Mouse (Mus musculus): Measurements from ENCODE around the gene Tmprss6. TPM values are rescaled to one million over a fixed set of nuclear protein-coding genes. Genes with fewer than 3 reads are reported as not detected.

The Tmprss6 gene
- polyA plus RNA-seq, 1 experiment from 2014 or later = 0.51 TPM

DNA sequence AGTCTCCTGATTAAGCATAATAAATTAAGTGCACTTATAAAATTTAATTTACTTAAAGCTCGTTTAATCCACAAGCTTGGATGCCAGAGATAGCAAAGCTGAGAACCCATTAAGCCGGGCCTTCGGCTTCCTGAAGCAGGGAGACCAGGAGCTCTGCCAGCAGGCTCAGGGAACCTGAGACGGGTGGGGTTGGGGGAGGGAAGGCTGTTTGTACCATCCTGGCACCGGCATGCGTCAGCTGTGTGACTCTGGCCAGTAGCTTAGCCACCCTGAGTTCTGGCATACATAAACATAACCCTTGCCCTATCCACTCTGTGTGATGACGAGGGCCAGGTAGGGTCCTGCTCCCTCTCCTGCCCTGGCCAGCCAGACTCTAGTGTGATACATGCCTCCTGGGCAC, 12.4 kb downstream of the Tmprss6 start:
- Histone ChIP-seq H3K27me3 (replicated peaks; ENCODE audit: control insufficient read depth, insufficient read depth, low read length) (no peaks in the 10 kb centered on the region), H3K27ac (ENCODE audit: low read depth, low read length) (no peak overlapping the region; the same call in 1 of the 2 replicates), H3K4me3 (ENCODE audit: low read length) (no peak overlapping the region), H3K9me3 (ENCODE audit: control insufficient read depth, low read length) (no peaks in the 10 kb centered on the region), H3K9ac (ENCODE audit: low read depth, low read length) (no peak overlapping the region), H3K4me1 (ENCODE audit: control insufficient read depth, insufficient read depth, low read depth, low read length) (no peaks in the 10 kb centered on the region; the same call in 1 of the 2 replicates), H3K36me3 (ENCODE audit: control insufficient read depth, insufficient read depth, low read length) (no peaks in the 10 kb centered on the region), H3K4me2 (ENCODE audit: low read length) (no peak overlapping the region)
- WGBS = 41% methylated on average over 6 of the region's 7 CpGs
- no peak for ATAC-seq

DNA sequence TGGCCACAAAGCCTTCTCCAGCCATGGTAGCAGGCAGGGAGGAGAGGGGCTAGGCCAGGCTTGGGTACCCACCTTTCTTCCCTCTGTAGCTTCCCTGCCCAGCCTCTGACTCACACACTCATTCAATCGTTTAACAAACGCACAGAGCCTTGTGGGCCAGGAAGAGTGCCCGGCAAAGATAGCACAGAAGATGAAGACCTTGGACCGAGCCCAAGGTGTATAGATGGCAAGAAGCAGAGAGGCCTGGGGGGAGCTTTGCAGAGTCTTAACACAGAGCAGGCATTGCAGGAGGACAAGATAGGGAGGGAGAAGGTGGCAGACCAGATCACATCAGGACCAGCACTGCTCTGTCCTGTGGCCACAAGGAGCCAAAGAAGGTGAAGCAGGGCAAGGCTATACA, 13.3 kb downstream of the Tmprss6 start:
- Histone ChIP-seq H3K4me1 (ENCODE audit: control insufficient read depth, insufficient read depth, low read depth, low read length) (no peaks in the 10 kb centered on the region; the same call in 1 of the 2 replicates), H3K36me3 (ENCODE audit: control insufficient read depth, insufficient read depth, low read length) (no peaks in the 10 kb centered on the region), H3K27ac (ENCODE audit: low read depth, low read length) (no peak overlapping the region), H3K9ac (ENCODE audit: low read depth, low read length) (no peak overlapping the region), H3K9me3 (ENCODE audit: control insufficient read depth, low read length) (no peaks in the 10 kb centered on the region), H3K27me3 (replicated peaks; ENCODE audit: control insufficient read depth, insufficient read depth, low read length) (no peaks in the 10 kb centered on the region), H3K4me2 (ENCODE audit: low read length) (no peak overlapping the region), H3K4me3 (ENCODE audit: low read length) (no peak overlapping the region)
- 67% methylated on average over 4 of the region's 4 CpGs for WGBS
- ATAC-seq = no peak

DNA sequence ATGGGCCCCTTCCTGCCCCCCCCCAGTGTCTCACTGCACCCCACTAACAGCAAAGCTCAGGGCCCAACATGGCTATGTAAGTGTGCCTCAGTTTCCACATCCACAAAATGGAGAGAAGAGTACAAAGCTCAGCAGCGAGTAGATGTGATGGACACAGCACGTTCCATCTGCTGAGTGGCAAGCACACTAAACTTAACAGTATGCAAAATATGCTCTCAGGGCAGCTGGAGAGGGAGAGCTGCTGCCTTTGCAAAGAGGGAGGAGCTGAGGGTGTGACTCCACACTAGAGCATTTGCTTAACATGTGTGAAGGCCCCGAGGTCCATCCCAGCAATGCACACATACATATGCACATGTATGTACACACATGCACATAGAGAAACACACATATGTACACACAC, 15.5 kb downstream of the Tmprss6 start:
- Histone ChIP-seq H3K36me3 (ENCODE audit: control insufficient read depth, insufficient read depth, low read length) (no peaks in the 10 kb centered on the region), H3K4me3 (ENCODE audit: low read length) (no peak overlapping the region), H3K9ac (ENCODE audit: low read depth, low read length) (no peak overlapping the region), H3K4me2 (ENCODE audit: low read length) (no peak overlapping the region), H3K27me3 (replicated peaks; ENCODE audit: control insufficient read depth, insufficient read depth, low read length) (no peaks in the 10 kb centered on the region), H3K9me3 (ENCODE audit: control insufficient read depth, low read length) (no peaks in the 10 kb centered on the region), H3K27ac (ENCODE audit: low read depth, low read length) (no peak overlapping the region), H3K4me1 (ENCODE audit: control insufficient read depth, insufficient read depth, low read depth, low read length) (peaks cover 2% of the 10 kb centered on the region)
- no peak for ATAC-seq
- WGBS = 81% methylated on average over 3 of the region's 3 CpGs

DNA sequence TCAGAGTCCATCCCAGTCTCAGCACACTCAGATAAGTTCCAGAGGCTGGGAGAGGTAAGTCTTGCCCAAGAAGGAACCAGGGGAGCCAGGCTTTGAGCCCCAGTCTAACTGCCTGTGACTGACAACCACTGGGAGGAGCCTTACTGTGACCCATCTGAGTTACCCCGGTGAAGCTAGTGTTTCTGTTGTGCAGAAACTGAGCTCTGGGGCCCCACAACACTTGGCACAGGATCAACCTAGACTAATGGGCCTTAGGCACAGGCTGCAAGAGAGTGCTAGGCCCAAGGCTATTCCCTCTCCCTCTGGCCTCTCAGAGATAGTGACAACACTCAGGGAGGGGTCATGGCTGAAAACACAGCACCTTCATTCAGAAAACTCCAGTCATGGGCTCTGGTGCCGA, 17.2 kb downstream of the Tmprss6 start:
- Histone ChIP-seq H3K36me3 (ENCODE audit: control insufficient read depth, insufficient read depth, low read length) (no peaks in the 10 kb centered on the region), H3K27ac (ENCODE audit: low read depth, low read length) (no peak overlapping the region), H3K4me1 (ENCODE audit: control insufficient read depth, insufficient read depth, low read depth, low read length) (peaks cover 4% of the 10 kb centered on the region), H3K4me2 (ENCODE audit: low read length) (no peak overlapping the region), H3K27me3 (replicated peaks; ENCODE audit: control insufficient read depth, insufficient read depth, low read length) (no peaks in the 10 kb centered on the region), H3K9ac (ENCODE audit: low read depth, low read length) (no peak overlapping the region), H3K4me3 (ENCODE audit: low read length) (no peak overlapping the region), H3K9me3 (ENCODE audit: control insufficient read depth, low read length) (no peaks in the 10 kb centered on the region)
- 68% methylated on average over 2 of the region's 2 CpGs for WGBS
- ATAC-seq = no peak

DNA sequence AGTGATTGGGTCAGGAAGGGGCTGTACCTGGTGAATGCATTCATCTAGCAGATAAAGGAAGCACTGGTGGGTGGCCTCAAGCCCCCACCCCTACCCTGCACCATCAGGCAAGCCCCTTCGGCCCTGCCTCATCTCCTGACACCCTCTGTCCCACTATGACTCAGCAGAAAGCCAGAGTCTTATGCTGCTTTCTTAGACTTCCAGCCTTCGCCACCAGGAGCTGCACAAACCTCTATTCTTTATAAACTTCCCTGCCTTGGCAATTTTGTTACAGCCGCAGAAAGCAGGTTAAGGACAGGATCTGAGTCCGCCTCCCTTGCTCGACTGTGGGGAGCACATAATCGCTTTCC, 18.0 kb downstream of the Tmprss6 start:
- no peak overlapping the region for H3K9ac ChIP-seq (ENCODE audit: low read depth, low read length)
- no peaks in the 10 kb centered on the region for H3K27me3 ChIP-seq (replicated peaks; ENCODE audit: control insufficient read depth, insufficient read depth, low read length)
- H3K9me3 ChIP-seq (ENCODE audit: control insufficient read depth, low read length) = no peaks in the 10 kb centered on the region
- peaks cover 4% of the 10 kb centered on the region for H3K4me1 ChIP-seq (ENCODE audit: control insufficient read depth, insufficient read depth, low read depth, low read length)
- H3K36me3 ChIP-seq (ENCODE audit: control insufficient read depth, insufficient read depth, low read length) = no peaks in the 10 kb centered on the region
- WGBS = 81% methylated on average over 6 of the region's 6 CpGs
- no peak for ATAC-seq
- no peak overlapping the region for H3K4me3 ChIP-seq (ENCODE audit: low read length)
- no peak overlapping the region for H3K27ac ChIP-seq (ENCODE audit: low read depth, low read length)
- no peak overlapping the region for H3K4me2 ChIP-seq (ENCODE audit: low read length)

DNA sequence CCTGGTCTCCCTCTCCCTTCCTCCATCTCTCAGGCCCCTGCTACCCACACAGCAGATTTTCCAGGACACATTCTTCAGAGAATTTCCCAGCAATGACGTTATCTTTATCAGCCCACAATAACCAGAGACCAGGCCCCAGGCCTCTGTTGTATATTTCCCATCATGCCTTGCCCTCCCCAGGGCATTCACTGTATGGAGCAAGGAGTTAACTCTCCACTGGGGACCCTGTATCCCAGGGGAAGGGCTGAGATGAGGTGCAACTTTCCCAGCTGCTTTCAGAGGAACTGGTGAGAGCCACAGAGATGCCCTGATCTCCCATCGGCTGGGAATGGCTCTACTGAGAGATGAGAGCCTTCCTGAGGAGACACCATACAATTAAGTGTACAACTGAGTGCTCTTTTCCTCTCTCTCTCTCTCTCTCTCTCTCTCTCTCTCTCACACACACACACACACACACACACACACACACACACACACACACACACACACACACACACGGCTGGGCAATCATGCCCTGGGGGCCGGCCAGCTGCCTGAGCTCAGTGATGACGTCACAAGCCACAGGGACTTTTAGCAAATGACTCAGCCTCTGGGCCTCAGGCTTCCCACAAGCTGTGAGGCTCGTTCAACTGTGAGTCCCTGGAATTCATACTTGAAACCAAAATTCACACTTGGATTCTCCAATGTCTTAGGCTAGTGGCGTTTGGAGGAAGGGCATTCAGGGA, 18.6 kb downstream of the Tmprss6 start:
- no peaks in the 10 kb centered on the region for H3K9me3 ChIP-seq (ENCODE audit: control insufficient read depth, low read length)
- no peaks in the 10 kb centered on the region for H3K27me3 ChIP-seq (replicated peaks; ENCODE audit: control insufficient read depth, insufficient read depth, low read length)
- no peaks in the 10 kb centered on the region for H3K36me3 ChIP-seq (ENCODE audit: control insufficient read depth, insufficient read depth, low read length)
- H3K4me3 ChIP-seq (ENCODE audit: low read length) = no peak overlapping the region
- no peak for ATAC-seq
- no peak overlapping the region for H3K4me2 ChIP-seq (ENCODE audit: low read length)
- 30% methylated on average over 7 of the region's 7 CpGs for WGBS
- no peak overlapping the region; the same call in 1 of the 2 replicates for H3K27ac ChIP-seq (ENCODE audit: low read depth, low read length)
- no peak overlapping the region for H3K9ac ChIP-seq (ENCODE audit: low read depth, low read length)
- peaks cover 4% of the 10 kb centered on the region; the same call in 1 of the 2 replicates for H3K4me1 ChIP-seq (ENCODE audit: control insufficient read depth, insufficient read depth, low read depth, low read length)

DNA sequence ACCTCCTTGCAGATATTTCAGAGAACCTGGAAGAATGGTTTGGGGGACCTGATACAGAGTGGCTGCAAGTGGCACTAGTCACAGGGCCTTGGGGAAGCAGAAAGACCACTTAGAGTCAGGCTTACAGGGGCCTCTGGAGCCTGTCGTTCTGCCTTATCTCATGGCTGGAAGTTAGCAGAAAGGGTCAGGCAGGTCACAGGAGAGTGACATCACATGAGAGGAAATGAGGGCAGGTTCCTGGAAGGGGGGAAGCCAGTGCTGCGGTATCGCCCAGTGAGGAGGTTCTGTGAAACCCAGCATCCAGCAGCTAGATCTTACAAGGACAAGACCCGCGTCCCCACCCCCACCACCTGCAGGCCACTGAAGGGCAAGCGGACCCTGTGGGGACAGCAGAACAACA, 19.3 kb downstream of the Tmprss6 start:
- ATAC-seq = no peak
- Histone ChIP-seq H3K4me3 (ENCODE audit: low read length) (no peak overlapping the region), H3K27ac (ENCODE audit: low read depth, low read length) (no peak overlapping the region), H3K36me3 (ENCODE audit: control insufficient read depth, insufficient read depth, low read length) (no peaks in the 10 kb centered on the region), H3K4me1 (ENCODE audit: control insufficient read depth, insufficient read depth, low read depth, low read length) (peaks cover 4% of the 10 kb centered on the region; the same call in 1 of the 2 replicates), H3K27me3 (replicated peaks; ENCODE audit: control insufficient read depth, insufficient read depth, low read length) (no peaks in the 10 kb centered on the region), H3K9me3 (ENCODE audit: control insufficient read depth, low read length) (no peaks in the 10 kb centered on the region), H3K4me2 (ENCODE audit: low read length) (no peak overlapping the region), H3K9ac (ENCODE audit: low read depth, low read length) (no peak overlapping the region; the same call in 1 of the 2 replicates)
- WGBS = 80% methylated on average over 6 of the region's 6 CpGs

DNA sequence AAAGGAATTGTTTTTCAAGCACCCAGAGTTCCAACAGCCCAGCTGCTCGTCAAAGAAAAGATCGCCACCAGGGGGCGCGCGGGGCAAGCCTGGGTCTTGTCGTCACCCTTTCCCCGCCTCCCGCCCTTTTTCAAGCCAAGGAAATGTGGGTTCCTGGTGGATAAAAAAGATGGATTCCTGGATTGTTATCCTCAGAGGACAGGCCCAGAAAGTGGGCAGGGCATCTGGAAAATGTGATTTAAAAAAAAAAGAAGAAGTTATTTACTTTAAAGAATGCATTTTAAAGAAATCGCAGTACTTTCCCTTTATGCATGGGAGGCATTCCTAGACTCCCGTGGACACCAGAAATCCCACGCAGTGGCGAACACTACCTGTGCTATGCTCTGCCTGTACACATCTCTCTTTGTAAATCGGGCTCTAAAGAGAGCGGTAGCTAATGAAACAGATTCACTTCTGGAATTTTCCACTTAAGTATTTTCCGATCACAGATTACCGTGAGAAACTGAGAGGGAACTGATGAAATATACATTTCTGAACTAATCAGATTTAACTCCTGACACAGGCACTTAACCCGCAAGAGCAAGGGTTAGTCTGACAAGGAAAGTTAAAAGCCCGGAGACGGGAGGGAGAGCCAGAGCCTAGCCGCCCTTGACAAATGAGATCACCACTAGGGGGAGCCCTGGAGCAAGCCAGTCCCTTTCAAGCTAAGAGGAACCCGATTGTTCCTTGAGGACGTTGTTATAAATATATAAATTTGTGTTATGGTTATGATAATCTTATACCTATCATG, 20.5 kb downstream of the Tmprss6 start:
- H3K4me2 ChIP-seq (ENCODE audit: low read length) = peak overlapping the region; percentile 78
- no peaks in the 10 kb centered on the region for H3K9me3 ChIP-seq (ENCODE audit: control insufficient read depth, low read length)
- peak overlapping the region; percentile 85 for H3K27ac ChIP-seq (ENCODE audit: low read depth, low read length)
- peak; percentile 53; the same call in 1 of the 2 replicates for ATAC-seq
- H3K36me3 ChIP-seq (ENCODE audit: control insufficient read depth, insufficient read depth, low read length) = no peaks in the 10 kb centered on the region
- peak overlapping the region; percentile 33 for H3K4me3 ChIP-seq (ENCODE audit: low read length)
- H3K4me1 ChIP-seq (ENCODE audit: control insufficient read depth, insufficient read depth, low read depth, low read length) = peaks cover 4% of the 10 kb centered on the region; the same call in 1 of the 2 replicates
- peak overlapping the region; percentile 50 for H3K9ac ChIP-seq (ENCODE audit: low read depth, low read length)
- under 1% methylated on average over 22 of the region's 22 CpGs for whole genome bisulfite sequencing
- no peaks in the 10 kb centered on the region for H3K27me3 ChIP-seq (replicated peaks; ENCODE audit: control insufficient read depth, insufficient read depth, low read length)

DNA sequence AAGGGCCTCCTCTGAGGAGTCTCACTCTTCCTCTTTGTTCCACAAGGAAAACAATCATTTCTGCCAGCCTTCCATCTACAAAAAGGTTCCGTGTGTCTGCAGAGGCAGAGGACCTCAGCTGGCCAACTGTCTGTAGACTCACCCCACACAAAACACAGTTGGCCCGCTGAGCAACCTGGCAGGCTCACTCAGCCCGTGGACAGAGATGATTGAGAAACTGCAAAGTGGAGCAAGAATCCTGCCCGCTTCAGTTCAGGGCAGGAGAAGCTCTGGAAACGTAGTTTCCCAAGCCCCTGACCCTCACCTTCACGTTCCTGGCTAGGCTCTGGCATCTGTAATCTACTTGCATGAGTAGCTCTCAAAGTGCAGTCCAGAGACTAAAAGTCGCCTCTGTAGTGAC, 21.3 kb downstream of the Tmprss6 start:
- no peaks in the 10 kb centered on the region for H3K9me3 ChIP-seq (ENCODE audit: control insufficient read depth, low read length)
- 48% methylated on average over 7 of the region's 7 CpGs for whole genome bisulfite sequencing
- no peak for ATAC-seq
- H3K27ac ChIP-seq (ENCODE audit: low read depth, low read length) = no peak overlapping the region; the same call in 1 of the 2 replicates
- no peak overlapping the region for H3K9ac ChIP-seq (ENCODE audit: low read depth, low read length)
- H3K4me1 ChIP-seq (ENCODE audit: control insufficient read depth, insufficient read depth, low read depth, low read length) = peaks cover 4% of the 10 kb centered on the region; the same call in 1 of the 2 replicates
- H3K4me2 ChIP-seq (ENCODE audit: low read length) = no peak overlapping the region
- no peaks in the 10 kb centered on the region for H3K36me3 ChIP-seq (ENCODE audit: control insufficient read depth, insufficient read depth, low read length)
- no peaks in the 10 kb centered on the region for H3K27me3 ChIP-seq (replicated peaks; ENCODE audit: control insufficient read depth, insufficient read depth, low read length)
- H3K4me3 ChIP-seq (ENCODE audit: low read length) = no peak overlapping the region
